Mouse (Mus musculus) ES-Bruce4 (cell line): ENCODE results near the gene Rps6kb2.
A peak's percentile ranks its signal among the peaks of the same experiment; 100 is the strongest.

ENCODE experiments used
- CTCF ChIP-seq: IDR thresholded peaks from one replicate; pipeline ENCODE4 v1.8.1; 2011; ENCODE audit warnings: low read depth, low read length
- EP300 ChIP-seq: IDR thresholded peaks from 2 replicates; pipeline ENCODE4 v1.6.1; 2011; ENCODE audit warnings: low read depth, low read length; ENCODE audit not compliant: insufficient read depth
- POLR2A ChIP-seq: IDR thresholded peaks from one replicate; pipeline ENCODE4 v1.8.1; 2011; ENCODE audit warnings: low read length; ENCODE audit not compliant: insufficient read depth

DNA sequence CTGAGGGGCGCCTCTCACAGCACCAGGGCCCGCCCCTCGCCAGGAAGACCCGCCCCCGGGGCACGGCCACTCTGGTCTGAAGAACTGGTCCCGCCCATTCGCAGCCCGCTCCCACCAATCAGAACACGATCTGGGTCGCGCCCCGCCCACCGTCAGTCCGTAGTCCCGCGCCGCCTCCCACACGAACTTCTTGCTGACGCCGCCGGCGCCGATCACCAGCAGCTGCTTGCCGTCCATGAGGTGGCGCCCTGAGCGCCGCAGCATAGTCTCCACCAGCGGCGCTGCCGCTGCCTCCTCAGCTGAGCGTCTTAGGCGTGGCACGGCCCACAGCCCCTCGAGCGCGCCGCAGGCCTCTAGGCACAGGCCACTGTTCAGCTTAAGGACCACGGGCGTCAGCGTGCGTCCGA is 6.2 kb upstream of the Rps6kb2 start:
- peak; percentile 81 for TF ChIP-seq CTCF
- TF ChIP-seq EP300 = 0 out of 2 replicates have a peak, but pooled peaks have one; percentile 39
- TF ChIP-seq POLR2A = peak; percentile 77
